Mouse (Mus musculus): ENCODE measurements at regions not wholly inside any gene's neighbourhood (a gene's known extent, or its start where the extent isn't known, plus 50 kb on each side); places are given as distances from the start of the nearest gene placed in this dataset.

DNA sequence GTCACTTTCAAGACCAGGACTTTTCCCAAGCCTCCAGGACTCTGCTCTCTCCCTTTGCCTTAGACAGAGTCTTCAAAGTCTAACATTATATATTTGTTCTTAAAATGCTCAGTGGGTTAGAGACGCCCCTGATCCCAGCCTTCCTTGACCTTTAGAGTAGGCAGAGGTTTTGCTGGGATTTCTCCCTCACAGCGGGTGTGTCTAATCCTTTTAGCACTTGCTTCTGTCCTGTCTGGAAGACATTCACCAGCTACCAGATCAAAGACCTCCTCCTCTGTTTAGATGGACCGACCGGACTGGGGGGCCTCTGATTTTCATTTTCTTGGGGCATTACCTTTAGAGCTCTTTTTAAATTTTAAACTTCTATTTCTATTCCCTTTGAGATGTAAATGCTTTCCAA is 130.7 kb downstream of the Atxn7l3b start:
- TF ChIP-seq CTCF (IDR thresholded peaks at IDR 0.05; ENCODE audit: control insufficient read depth, insufficient read depth, insufficient read length) (no peak), MYOG (IDR thresholded peaks at IDR 0.05; ENCODE audit: control insufficient read depth, extremely low read depth, insufficient read length) (no peak), USF1 (IDR thresholded peaks at IDR 0.05; ENCODE audit: low read depth) (no peak), MYOD1 (IDR thresholded peaks at IDR 0.05; ENCODE audit: control insufficient read depth, insufficient read length, low read depth) (no peak), CEBPB (IDR thresholded peaks at IDR 0.05; ENCODE audit: low read depth) (no peak), MAX (IDR thresholded peaks at IDR 0.05) (no peak), FOSL1 (IDR thresholded peaks at IDR 0.05; ENCODE audit: insufficient read depth, low read length, poor library complexity, severe bottlenecking) (no peak)

Measured in C2C12 (cell line).